Mouse (Mus musculus) lung, adult 2 months (tissue): ENCODE measurements around the gene Hspb9.

Experiments used
- CTCF ChIP-seq: fragments of 200-500 bp; IDR thresholded peaks from 2 replicates; pipeline ENCODE4 v1.5.1; 2011; ENCODE audit warnings: mild to moderate bottlenecking, low read length, control low read depth; ENCODE audit not compliant: insufficient read depth
- POLR2A ChIP-seq: fragments of 200-500 bp; IDR thresholded peaks from 2 replicates; pipeline ENCODE4 v1.6.1; 2011; ENCODE audit warnings: low read depth, mild to moderate bottlenecking, control low read depth, low read length, borderline replicate concordance; ENCODE audit errors: extremely low read depth

GRCm38 (mm10) chr11:100701301-100701700 lies 12.3 kb upstream of the Hspb9 start:
- TF ChIP-seq POLR2A (no peak; the same call in 1 of the 2 replicates), CTCF (no peak)
